Mouse (Mus musculus) testis, postnatal 10 days (tissue): ENCODE measurements around the gene Phf11d.
"Not testable (repeated sequence)": the region's sequence is repeated elsewhere in the genome, so short reads cannot be mapped to it uniquely, and the experiment has no call there.

Source experiments
- DNase-seq: peaks from one replicate; pipeline ENCODE4 v3.0.0; 2021; ENCODE audit warnings: low spot score

Gene Phf11d

DNA sequence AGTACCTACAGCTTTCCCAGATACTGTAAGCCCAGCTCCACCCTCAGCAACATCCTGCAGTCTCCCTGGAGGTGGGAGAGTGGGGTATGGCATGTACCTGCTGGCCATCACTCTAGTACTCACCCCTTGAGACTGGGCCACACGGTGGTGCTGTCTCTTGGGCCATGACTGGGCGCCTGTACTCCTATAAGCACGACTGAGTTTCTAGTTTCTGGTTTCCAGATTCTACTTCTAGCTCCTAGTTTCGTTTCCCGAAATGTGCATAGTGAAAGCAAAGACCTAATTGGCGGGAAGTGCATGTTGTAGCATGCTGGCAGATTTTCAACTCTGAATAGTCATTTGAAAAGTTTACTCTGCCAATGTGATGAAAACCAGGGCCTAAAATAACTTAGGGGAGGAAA, at the start of gene Phf11d:
Gene Phf11d (minus strand): TSS at position 227 of the 401 bp plus-strand sequence.
- DNase-seq = no peak

DNA sequence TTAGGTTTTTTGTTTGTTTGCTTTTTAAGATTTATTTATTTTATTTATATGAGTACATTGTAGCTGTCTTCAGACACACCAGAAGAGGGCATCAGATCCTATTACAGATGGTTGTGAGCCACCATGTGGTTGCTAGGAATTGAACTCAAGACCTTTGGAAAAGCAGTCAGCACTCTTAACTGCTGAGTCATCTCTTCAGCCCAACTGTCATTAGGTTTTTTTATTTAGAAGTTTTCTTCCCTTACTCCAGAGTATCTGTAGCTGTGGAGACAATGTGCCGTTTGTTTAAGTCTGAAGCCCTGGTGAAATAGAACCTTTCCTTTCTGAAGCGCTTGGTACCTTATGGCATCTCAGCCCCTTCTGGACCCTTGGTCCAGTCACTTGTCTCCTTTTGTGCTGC, 49.7 kb upstream of the Phf11d start:
- not testable (repeated sequence) for DNase-seq

DNA sequence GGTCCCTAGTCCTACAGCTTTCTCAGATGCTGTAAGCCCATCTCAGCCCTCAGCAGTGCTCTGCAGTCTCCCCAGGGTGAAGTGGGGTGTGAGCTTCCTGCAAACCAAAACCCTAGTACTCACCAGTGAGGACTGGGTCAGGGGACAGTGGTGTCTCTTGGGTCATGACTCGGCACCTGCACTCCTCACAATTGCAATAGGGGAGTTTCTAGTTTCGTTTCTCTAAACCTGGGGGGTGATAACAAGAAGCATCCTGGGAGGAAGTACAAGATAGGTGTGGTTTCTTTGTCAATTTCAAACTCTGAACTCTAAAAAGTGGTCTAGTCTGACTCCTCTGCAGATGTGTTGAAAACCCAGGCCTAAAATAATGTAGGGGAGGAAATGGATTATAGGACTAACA, 31.7 kb upstream of the Phf11d start:
- DNase-seq = no peak

DNA sequence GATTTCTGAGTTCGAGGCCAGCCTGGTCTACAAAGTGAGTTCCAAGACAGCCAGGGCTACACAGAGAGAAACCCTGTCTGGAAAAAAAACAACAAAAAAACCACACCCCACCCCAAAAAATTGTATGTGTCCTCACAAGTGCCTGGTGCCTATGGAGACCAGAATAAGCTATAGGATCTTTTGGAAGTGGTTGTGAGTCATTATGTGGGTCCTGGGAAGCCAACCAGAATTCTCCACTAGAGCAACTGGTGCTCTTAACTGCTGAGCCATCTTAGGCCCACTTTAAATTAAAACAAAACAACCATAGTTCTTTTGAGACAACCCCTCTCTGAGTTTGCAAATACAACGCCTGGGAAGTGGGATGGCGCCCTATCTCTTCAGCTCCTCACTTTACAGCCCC, 30.0 kb upstream of the Phf11d start, which contains the start of gene Phf11c:
Gene Phf11c (minus strand): TSS at position 101 of the 400 bp plus-strand sequence.
- DNase-seq = no peak

DNA sequence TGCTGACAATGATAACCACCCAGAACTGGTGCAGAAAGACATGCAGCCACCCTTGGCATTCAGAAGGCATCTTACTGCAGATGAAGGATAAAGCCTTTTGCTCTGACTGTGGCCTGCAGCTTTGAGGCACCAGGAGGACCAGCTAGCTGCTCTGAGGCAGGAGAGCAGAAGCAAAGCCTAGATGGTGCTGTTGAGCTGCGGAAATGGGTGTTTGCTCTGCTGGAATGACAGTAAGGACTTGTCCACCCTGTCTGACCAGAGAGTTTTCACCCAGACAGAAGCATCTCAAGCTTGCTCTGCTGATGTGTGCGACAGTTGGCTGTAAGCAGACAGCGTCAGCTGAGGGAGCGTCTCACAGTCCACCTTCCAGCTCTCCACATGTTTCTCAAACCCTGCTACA, 24.9 kb upstream of the Phf11d start:
- DNase-seq = not testable (repeated sequence)

DNA sequence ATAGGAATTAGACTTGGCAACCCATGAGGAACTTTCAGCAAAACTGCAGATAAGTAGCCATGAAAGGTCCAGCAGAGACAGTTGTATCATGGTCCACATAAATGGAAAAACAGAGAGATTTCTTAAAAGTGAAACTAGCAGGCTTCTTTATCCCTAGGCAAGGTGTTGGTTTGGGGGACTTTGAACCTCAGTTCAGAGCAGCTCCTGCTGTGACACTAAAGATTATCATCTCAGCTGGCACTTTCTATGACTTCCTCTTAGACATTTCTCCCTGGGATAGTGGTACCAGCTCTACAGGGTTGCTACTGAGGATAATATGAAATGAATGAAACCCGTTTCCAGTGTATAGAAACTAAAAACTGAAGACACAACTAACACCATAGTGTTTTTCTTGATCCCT, 24.3 kb upstream of the Phf11d start:
- DNase-seq = no peak

DNA sequence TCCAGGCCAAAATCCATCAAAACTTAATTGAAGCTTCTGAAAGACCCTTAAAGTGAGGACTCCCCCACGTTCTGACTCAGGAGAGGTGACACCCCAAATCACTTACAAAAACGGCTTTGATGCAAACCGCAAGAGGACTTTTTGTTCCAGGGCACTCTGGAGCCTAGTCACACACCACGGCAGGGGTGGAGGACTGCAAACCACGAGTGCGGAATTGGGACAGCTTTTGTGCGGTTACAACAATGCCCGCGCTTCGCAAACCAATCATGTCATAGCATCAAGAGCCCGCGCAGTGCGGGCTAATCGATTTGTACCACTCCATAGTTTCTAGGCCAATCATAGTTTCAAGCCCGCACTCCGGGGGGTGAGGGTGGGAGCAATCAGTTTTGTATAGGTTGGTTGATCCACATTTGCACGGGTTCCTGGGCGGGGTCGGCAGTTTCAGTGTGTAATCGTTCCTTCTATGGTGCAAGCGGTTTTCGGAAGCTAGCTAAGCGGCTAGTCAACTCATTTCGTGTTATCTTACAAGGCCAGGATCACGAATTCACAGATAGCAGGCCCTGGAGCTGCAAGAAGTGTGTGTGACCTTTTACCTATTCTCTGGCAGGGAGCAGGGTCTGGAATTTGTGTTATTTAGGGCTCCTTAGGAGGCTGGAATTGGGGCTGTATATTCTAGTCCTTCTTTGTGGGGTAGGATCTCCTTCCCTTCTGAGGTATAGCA, 5.2 kb upstream of the Phf11d start:
- DNase-seq = no peak

DNA sequence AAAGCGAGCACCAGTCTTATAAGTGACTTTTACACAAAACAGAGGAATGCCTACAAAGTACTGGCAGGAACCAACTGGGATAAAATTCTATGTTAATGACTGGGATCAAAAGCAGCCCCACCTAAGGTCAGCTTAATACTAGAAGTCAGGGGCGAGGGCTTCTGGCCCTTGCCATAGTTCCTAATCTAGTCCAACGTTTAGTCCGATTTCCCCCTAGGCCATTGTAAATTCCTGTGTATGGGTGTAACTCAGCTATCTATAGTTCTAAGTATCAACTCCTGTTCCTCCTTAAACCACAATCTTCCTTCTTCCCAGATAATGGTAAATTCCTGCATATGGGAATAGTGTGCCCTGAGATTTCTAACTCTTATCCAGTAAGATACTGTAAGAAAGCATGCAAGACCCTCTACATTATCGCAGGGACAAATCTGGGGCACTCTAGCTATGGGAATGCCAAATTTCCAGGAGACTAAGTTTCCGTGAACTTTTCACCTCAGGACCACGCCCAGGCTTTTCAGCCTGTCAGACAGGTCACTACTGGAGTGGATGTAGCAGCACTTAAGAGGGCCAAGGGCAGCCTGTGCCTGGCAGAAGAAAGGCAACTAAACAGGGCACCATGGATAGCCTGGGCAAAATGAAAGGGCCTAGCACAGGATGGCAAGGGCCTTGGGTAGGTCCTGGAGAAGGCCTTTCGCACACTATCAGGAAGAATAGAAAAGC, 1.3 kb upstream of the Phf11d start:
- no peak for DNase-seq

DNA sequence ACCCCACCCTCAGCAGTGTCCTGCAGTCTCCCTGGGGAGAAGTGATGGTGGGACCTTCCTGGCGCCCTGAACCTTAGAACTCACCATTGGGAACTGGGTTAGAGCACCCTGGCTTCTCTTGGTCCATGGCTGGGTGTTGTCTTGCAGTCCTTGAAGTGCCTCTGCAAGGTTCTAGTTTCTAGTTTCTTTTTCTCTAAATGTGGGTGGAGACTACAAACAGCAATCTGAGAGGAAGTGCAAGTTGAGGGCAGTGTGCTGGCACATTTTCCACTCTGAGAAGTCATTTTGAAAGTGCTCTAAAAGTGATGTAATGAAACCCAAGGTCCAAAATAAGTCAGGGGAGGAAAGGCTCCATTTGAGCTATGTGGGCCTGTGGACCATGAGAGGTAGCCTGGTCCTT, 24.1 kb downstream of the Phf11d start, which contains the start of gene Phf11b:
Gene Phf11b (minus strand): TSS at position 163 of the 400 bp plus-strand sequence.
- not testable (repeated sequence) for DNase-seq

DNA sequence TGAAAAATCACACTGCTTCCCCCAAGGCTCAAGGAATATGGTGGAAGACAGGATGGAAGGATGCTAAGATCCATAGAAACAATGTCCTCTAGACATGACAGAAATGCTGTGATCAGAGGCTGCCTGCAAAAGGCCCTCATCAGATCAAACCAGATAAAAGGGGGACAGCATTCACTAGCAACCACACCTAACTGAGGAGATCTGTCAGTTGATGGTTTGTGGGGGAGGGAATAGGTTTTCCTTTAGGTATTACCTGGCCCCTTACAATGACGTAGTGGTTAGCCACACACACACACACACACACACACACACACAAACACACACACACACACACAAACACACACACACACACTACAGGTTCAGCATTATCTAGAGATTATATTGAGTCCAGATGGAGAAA, 25.7 kb downstream of the Phf11d start:
- no peak for DNase-seq

DNA sequence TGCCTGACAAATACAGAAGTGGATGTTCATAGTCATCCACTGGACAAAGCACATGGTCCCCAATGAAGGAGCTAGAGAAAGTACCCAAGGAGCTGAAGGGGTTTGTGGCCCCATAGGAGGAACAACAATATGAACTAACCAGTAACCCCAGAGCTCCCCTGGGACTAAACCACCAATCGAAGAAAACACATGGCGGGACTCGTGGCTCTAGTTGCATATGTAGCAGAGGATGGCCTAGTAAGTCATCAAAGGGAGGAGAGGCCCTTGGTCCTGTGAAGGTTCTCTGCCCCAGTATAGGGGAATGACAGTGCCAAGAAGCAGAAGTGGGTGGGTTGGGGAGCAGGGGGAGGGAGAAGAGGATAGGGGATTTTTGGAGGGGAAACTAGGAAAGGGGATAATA, 29.2 kb downstream of the Phf11d start:
- not testable (repeated sequence) for DNase-seq

DNA sequence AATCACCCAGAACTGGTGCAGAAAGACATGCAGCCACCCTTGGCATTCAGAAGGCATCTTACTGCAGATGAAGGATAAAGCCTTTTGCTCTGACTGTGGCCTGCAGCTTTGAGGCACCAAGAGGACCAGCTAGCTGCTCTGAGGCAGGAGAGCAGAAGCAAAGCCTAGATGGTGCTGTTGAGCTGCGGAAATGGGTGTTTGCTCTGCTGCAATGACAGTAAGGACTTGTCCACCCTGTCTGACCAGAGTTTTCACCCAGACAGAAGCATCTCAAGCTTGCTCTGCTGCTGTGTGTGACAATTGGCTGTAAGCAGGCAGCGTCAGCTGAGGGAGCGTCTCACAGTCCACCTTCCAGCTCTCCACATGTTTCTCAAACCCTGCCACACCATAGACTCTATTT, 34.8 kb downstream of the Phf11d start:
- not testable (repeated sequence) for DNase-seq

DNA sequence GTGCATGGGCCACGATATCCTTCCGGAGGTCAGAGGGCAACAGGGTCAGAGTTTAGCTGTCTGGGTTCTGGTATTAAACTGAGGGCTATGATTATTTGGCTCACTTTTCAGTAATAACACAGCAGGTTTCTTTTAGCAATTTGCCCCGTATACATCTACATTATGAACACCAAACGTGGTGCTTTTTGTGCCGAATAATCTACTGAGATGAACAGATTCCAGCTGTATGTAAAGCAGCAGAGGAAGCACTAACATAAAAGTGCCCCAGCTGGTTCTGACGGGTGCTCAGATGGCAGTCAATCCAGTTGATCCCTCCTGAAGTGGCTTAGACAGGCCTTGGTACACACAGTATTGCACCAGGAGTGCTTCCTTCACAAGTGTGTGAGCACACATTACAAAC, 45.3 kb downstream of the Phf11d start:
- DNase-seq = not testable (repeated sequence)

DNA sequence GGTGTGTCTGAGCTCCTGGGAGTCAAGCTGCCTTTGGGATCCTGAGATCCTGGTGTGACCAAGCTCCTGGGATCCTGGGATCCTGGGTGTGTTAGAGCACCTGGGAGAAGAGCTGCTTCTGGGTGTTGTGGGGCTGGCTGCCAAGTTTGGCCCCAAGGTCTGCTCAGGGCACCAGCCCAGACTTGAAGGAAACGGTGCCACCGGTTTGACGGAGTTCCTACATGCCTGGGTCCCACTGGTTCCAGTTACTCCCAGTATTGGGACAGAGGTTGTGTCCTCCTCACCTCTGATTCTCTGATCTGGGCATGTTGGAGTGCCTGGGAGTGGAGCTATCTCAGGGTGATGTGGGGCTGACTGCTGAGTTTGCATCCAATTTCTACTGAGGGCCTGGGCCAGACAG, 46.2 kb downstream of the Phf11d start:
- DNase-seq = not testable (repeated sequence)
